Mouse (Mus musculus): ENCODE measurements around the gene Neurod2.

- TF ChIP-seq CTCF (IDR thresholded peaks at IDR 0.05; ENCODE audit: control insufficient read depth, insufficient read depth, insufficient read length) (no peak), MAX (IDR thresholded peaks at IDR 0.05) (no peak)
These were observed 45.2 kb downstream of the Neurod2 start for GRCm38 (mm10) chr11:98284230-98284629.

Data from C2C12 (cell line).